Mouse (Mus musculus) kidney, embryonic 14.5 days (tissue): ENCODE data around the gene Traf7. TPM values are rescaled to one million over a fixed set of nuclear protein-coding genes. Genes with fewer than 3 reads are reported as not detected.

Experiments
- ATAC-seq: fragments of 200-750 bp; cut with Nextera tagmentation; 2 replicates; pipeline ENCODE4 v1.8.0; 2017; ENCODE audit warnings: moderate number of reproducible peaks, mild to moderate bottlenecking, moderate TSS enrichment, moderate library complexity; ENCODE audit not compliant: low FRiP score, low TSS enrichment
- H3K27ac ChIP-seq: fragments of 300-500 bp; sonication (generic); 2 replicates; pipeline ENCODE4 v1.5.1; 2014; ENCODE audit warnings: low read depth, mild to moderate bottlenecking, low read length, moderate library complexity, mixed read lengths
- H3K27me3 ChIP-seq: fragments of 300-500 bp; sonication (generic); 2 replicates; pipeline ENCODE4 v1.6.1; 2014; ENCODE audit warnings: mild to moderate bottlenecking, low read length; ENCODE audit not compliant: control insufficient read depth, insufficient read depth
- H3K36me3 ChIP-seq: fragments of 300-500 bp; sonication (generic); 2 replicates; pipeline ENCODE4 v1.6.1; 2014; ENCODE audit warnings: low read length, mixed read lengths; ENCODE audit not compliant: control insufficient read depth, insufficient read depth
- H3K4me1 ChIP-seq: fragments of 300-500 bp; sonication (generic); 2 replicates; pipeline ENCODE4 v1.6.1; 2014; ENCODE audit warnings: low read length, mixed read lengths; ENCODE audit not compliant: control insufficient read depth, insufficient read depth
- H3K4me2 ChIP-seq: fragments of 300-500 bp; sonication (generic); replicated peaks from 2 replicates; pipeline ENCODE4 v1.6.1; 2014; ENCODE audit warnings: low read depth, mild to moderate bottlenecking, low read length
- H3K4me3 ChIP-seq: fragments of 300-500 bp; sonication (generic); 2 replicates; pipeline ENCODE4 v1.5.1; 2014; ENCODE audit warnings: mild to moderate bottlenecking, low read length
- H3K9ac ChIP-seq: fragments of 300-500 bp; sonication (generic); 2 replicates; pipeline ENCODE4 v1.6.1; 2014; ENCODE audit warnings: low read depth, mild to moderate bottlenecking, low read length, moderate library complexity
- H3K9me3 ChIP-seq: fragments of 300-500 bp; sonication (generic); 2 replicates; pipeline ENCODE4 v1.6.1; 2016; ENCODE audit warnings: low read length; ENCODE audit not compliant: control insufficient read depth
- whole genome bisulfite sequencing: fragments of 180-500 bp; shearing (Covaris S2); extraction: QIAGEN DNeasy Blood & Tissue Kit; methylation state at CpG from one replicate; pipeline ENCODE4 v1.1.7; 2014; 5-methylcytosine and 5-hydroxymethylcytosine counted together
- polyA plus RNA-seq: library from polyadenylated mRNA; unstranded; fragments of >200 nt; fragmentation: Nextera tagmentation; extraction: Ambion mirVana; gene quantifications from 2 replicates; pipeline ENCODE4 v1.2.1, GENCODE M21; 2014

Gene Traf7
- polyA plus RNA-seq, 1 experiment from 2014 or later: 88.5 TPM

GRCm38 (mm10) chr17:24479431-24479830 lies 48.3 kb downstream of the Traf7 start:
- WGBS: 18% methylated on average over 1 of the region's 1 CpGs
- H3K9ac ChIP-seq: no peak overlapping the region

GRCm38 (mm10) chr17:24478663-24479380 lies 48.9 kb downstream of the Traf7 start, which contains the start of gene Mlst8:
TSS of gene Mlst8 (minus strand) at chr17:24479078.
- Histone ChIP-seq H3K9me3 (no peaks in the 10 kb centered on the region), H3K4me1 (peaks cover 17% of the 10 kb centered on the region), H3K4me2 (peak within 1 kb of the TSS; percentile 64), H3K27ac (peak within 1 kb of the TSS; percentile 93), H3K4me3 (peak within 1 kb of the TSS; percentile 75), H3K36me3 (peaks cover 36% of the 10 kb centered on the region), H3K27me3 (no peaks in the 10 kb centered on the region), H3K9ac (peak within 1 kb of the TSS; percentile 81)
- WGBS: under 1% methylated on average over 48 of the region's 48 CpGs
- ATAC-seq: peak; percentile 93

More at GRCm38 (mm10) chr17:24479431-24479830, 48.3 kb downstream of the Traf7 start:
- ATAC-seq: no peak
- peak overlapping the region; percentile 35; the same call in 1 of the 2 replicates for H3K4me2 ChIP-seq
- peaks cover 29% of the 10 kb centered on the region for H3K36me3 ChIP-seq
- H3K27me3 ChIP-seq: no peaks in the 10 kb centered on the region
- H3K27ac ChIP-seq: no peak overlapping the region
- no peaks in the 10 kb centered on the region for H3K9me3 ChIP-seq
- peak overlapping the region; percentile 75; the same call in 1 of the 2 replicates for H3K4me3 ChIP-seq
- H3K4me1 ChIP-seq: peaks cover 11% of the 10 kb centered on the region

GRCm38 (mm10) chr17:24477985-24478600 lies 49.6 kb downstream of the Traf7 start:
- ATAC-seq: peak; percentile 17
- Histone ChIP-seq H3K27me3 (no peaks in the 10 kb centered on the region), H3K9ac (peak overlapping the region; percentile 81), H3K27ac (no peak overlapping the region), H3K4me2 (peak overlapping the region; percentile 64), H3K4me3 (peak overlapping the region; percentile 75), H3K9me3 (no peaks in the 10 kb centered on the region), H3K4me1 (peaks cover 23% of the 10 kb centered on the region), H3K36me3 (peaks cover 38% of the 10 kb centered on the region)
- WGBS: 50% methylated on average over 11 of the region's 11 CpGs

- no peak overlapping the region for H3K27ac ChIP-seq
- peaks cover 38% of the 10 kb centered on the region for H3K36me3 ChIP-seq
- 91% methylated on average over 20 of the region's 20 CpGs for WGBS
- peak overlapping the region; percentile 64; the same call in 1 of the 2 replicates for H3K4me2 ChIP-seq
- no peaks in the 10 kb centered on the region for H3K27me3 ChIP-seq
- peak overlapping the region; percentile 75; the same call in 1 of the 2 replicates for H3K4me3 ChIP-seq
- peak overlapping the region; percentile 81; the same call in 1 of the 2 replicates for H3K9ac ChIP-seq
- no peaks in the 10 kb centered on the region for H3K9me3 ChIP-seq
- H3K4me1 ChIP-seq: peaks cover 31% of the 10 kb centered on the region
- ATAC-seq: no peak
These were observed 50.4 kb downstream of the Traf7 start for GRCm38 (mm10) chr17:24477053-24477984.

- no peaks in the 10 kb centered on the region for H3K9me3 ChIP-seq
- no peak overlapping the region for H3K4me2 ChIP-seq
- H3K27ac ChIP-seq: no peak overlapping the region
- H3K4me3 ChIP-seq: no peak overlapping the region
- no peaks in the 10 kb centered on the region for H3K27me3 ChIP-seq
- peaks cover 38% of the 10 kb centered on the region for H3K36me3 ChIP-seq
- 92% methylated on average over 10 of the region's 10 CpGs for WGBS
- ATAC-seq: no peak
- H3K9ac ChIP-seq: no peak overlapping the region
- H3K4me1 ChIP-seq: peaks cover 42% of the 10 kb centered on the region
These were observed 51.5 kb downstream of the Traf7 start for GRCm38 (mm10) chr17:24476022-24476776.

- peaks cover 45% of the 10 kb centered on the region for H3K4me1 ChIP-seq
- WGBS: 92% methylated on average over 6 of the region's 6 CpGs
- peaks cover 38% of the 10 kb centered on the region for H3K36me3 ChIP-seq
- no peaks in the 10 kb centered on the region for H3K9me3 ChIP-seq
- no peak overlapping the region for H3K4me2 ChIP-seq
- H3K27ac ChIP-seq: no peak overlapping the region
- H3K9ac ChIP-seq: no peak overlapping the region
- no peaks in the 10 kb centered on the region for H3K27me3 ChIP-seq
- no peak overlapping the region for H3K4me3 ChIP-seq
- ATAC-seq: no peak
These were observed 52.2 kb downstream of the Traf7 start for GRCm38 (mm10) chr17:24475586-24475985.

GRCm38 (mm10) chr17:24474557-24474956 lies 53.2 kb downstream of the Traf7 start:
- Histone ChIP-seq H3K9ac (no peak overlapping the region), H3K4me2 (no peak overlapping the region), H3K4me3 (no peak overlapping the region), H3K4me1 (peaks cover 45% of the 10 kb centered on the region), H3K27ac (no peak overlapping the region), H3K9me3 (no peaks in the 10 kb centered on the region), H3K27me3 (no peaks in the 10 kb centered on the region), H3K36me3 (peaks cover 38% of the 10 kb centered on the region)
- WGBS: 80% methylated on average over 5 of the region's 5 CpGs
- no peak for ATAC-seq

GRCm38 (mm10) chr17:24473612-24474275 lies 54.0 kb downstream of the Traf7 start, which contains the start of gene Bricd5:
TSS of gene Bricd5 (plus strand) at chr17:24473884.
- no peaks in the 10 kb centered on the region for H3K27me3 ChIP-seq
- H3K36me3 ChIP-seq: peaks cover 38% of the 10 kb centered on the region
- no peaks in the 10 kb centered on the region for H3K9me3 ChIP-seq
- no peak for ATAC-seq
- H3K27ac ChIP-seq: peak within 1 kb of the TSS; percentile 18; the same call in 1 of the 2 replicates
- H3K9ac ChIP-seq: no peak within 1 kb of the TSS
- H3K4me3 ChIP-seq: no peak within 1 kb of the TSS
- H3K4me1 ChIP-seq: peaks cover 45% of the 10 kb centered on the region
- 72% methylated on average over 6 of the region's 6 CpGs for WGBS
- H3K4me2 ChIP-seq: peak within 1 kb of the TSS; percentile 98; the same call in 1 of the 2 replicates
